ENCODE assay signal across 16 mouse cellular contexts in genomic region chr8:19719513-19719912, GRCm38 (mm10). TPM values are rescaled to one million over a fixed set of nuclear protein-coding genes. Genes with fewer than 3 reads are reported as not detected.
DNase-seq lines count a peak whose midpoint lies in the region; TF ChIP-seq lines count a peak whose summit lies in the region.
"Not testable (repeated sequence)": the region's sequence is repeated elsewhere in the genome, so short reads cannot be mapped to it uniquely, and the experiment has no call there.
"Had no signal": no experiment of that assay in that cellular context is flagged by ENCODE, and none has a peak within 500 bp of the region (broad histone marks: within the 10 kb centered on the region; RNA-seq: fewer than 3 reads in every experiment).

No protein-coding gene starts in this region.

- TF ChIP-seq CTCF in kidney, adult 2 months (conservative IDR thresholded peaks at IDR 0.05; ENCODE audit: insufficient read depth, insufficient read length, low read depth, low read length): not testable (repeated sequence)

- not testable (repeated sequence) for H3K4me3 ChIP-seq in kidney, adult 2 months (ENCODE audit: insufficient read depth, low read depth, low read length)

- not testable (repeated sequence) for H3K27me3 ChIP-seq in kidney, adult 2 months (replicated peaks; ENCODE audit: control insufficient read depth, insufficient read depth, low read length)

- H3K4me1 ChIP-seq in kidney, adult 2 months (ENCODE audit: control insufficient read depth, insufficient read depth, low read length): not testable (repeated sequence)

- intact Hi-C loops in heart, postnatal 10 days (cut with DNase I): not testable (repeated sequence)

- H3K36me3 ChIP-seq in kidney, adult 2 months (ENCODE audit: control insufficient read depth, insufficient read depth, low read length): not testable (repeated sequence)

- 35% methylated on average over 3 of the region's 3 CpGs for WGBS in kidney, adult 2 months

- H3K27ac ChIP-seq in kidney, adult 2 months (ENCODE audit: insufficient read depth, low read depth, low read length): not testable (repeated sequence)

- not testable (repeated sequence) for TF ChIP-seq POLR2A in kidney, adult 2 months (IDR thresholded peaks at IDR 0.05; ENCODE audit: low read depth, low read length)

- DNase-seq in cerebellum, adult 11 months: peak; percentile 22
- DNase-seq in gastrocnemius, adult 8-10 months (ENCODE audit: low spot score in 2 of 2): peak; percentile 52
- peak; percentile 15 to 38 for DNase-seq in heart, postnatal 10 days
- peak; percentile 91 for DNase-seq in kidney, adult 2 months
- peak; percentile 83 for DNase-seq in kidney, postnatal 14 days
- DNase-seq in lung, postnatal 10 days: peak; percentile 33
- DNase-seq in thymus, postnatal 14 days: peak; percentile 14

RNA-seq across cellular contexts. Expression of gene 4930467E23Rik, which starts 9.9 kb away (rescaled TPM):
- total RNA-seq in gastrocnemius, adult 8-10 months (2022): under 1 TPM in 3 of 4 experiments, not detected in 1; 0.31 to 0.85 (median 0.39) TPM
- under 1 TPM; 0.25 to 0.41 TPM for total RNA-seq in heart, postnatal 10 days (2021)
- polyA plus RNA-seq in kidney, adult 2 months (2012; rRNA removed): not detected in 2 replicates
- total RNA-seq: gastrocnemius, postnatal 36 days had no signal
- polyA plus RNA-seq: embryonic facial prominence, embryonic 12.5 days; forebrain, embryonic 11.5 days; forebrain, embryonic 15.5 days; G1E; heart, embryonic 11.5 days; heart, embryonic 15.5 days; hindbrain, embryonic 11.5 days; hindbrain, embryonic 15.5 days had no signal

Comparison
In these comparisons a context has a peak if more than half of its experiments do, and no peak if none do; other contexts are left out.
1. DNase-seq: peak in every context shown above with its lines; median percentile 91 in kidney, adult 2 months; 83 in kidney, postnatal 14 days; 52 in gastrocnemius, adult 8-10 months; 33 in lung, postnatal 10 days; 26 in heart, postnatal 10 days; 22 in cerebellum, adult 11 months; 14 in thymus, postnatal 14 days.